Mouse (Mus musculus) lung, postnatal 25 days (tissue): ENCODE measurements around the gene Atn1.
A peak's percentile ranks its signal among the peaks of the same experiment; 100 is the strongest.

ENCODE experiments used
- DNase-seq: peaks from one replicate; pipeline ENCODE4 v3.0.0; 2022; ENCODE audit warnings: low spot score

The Atn1 gene

GRCm38 (mm10) chr6:124740211-124740887 lies 16.0 kb downstream of the Atn1 start:
- no peak for DNase-seq

DNA sequence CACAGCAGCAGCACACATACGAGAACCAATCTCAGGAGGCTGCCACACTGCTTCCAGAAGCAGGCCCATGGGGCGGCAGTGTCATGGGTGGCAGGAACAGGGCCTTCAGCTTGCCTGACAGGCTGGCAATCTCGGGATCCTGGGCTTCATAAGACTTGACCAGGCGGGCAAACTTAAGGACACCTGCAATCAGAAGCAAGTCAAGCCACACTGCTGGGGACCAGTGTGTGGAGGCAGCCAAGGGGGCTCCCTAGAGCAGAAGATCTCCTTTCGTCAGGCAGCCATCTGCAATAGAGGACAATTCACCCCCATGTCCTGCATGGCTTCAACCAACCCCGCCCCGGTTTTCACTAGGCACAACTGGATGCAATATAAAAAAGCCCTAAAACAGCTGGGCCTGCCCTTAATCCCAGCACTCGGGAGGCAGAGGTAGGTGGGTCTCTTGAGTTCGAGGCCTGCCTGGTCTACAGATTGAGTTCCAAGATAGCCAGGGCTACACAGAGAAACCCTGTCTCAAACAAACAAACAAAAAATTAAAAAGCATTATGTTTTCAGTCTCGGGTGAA lies 17.0 kb downstream of the Atn1 start:
- no peak for DNase-seq

DNA sequence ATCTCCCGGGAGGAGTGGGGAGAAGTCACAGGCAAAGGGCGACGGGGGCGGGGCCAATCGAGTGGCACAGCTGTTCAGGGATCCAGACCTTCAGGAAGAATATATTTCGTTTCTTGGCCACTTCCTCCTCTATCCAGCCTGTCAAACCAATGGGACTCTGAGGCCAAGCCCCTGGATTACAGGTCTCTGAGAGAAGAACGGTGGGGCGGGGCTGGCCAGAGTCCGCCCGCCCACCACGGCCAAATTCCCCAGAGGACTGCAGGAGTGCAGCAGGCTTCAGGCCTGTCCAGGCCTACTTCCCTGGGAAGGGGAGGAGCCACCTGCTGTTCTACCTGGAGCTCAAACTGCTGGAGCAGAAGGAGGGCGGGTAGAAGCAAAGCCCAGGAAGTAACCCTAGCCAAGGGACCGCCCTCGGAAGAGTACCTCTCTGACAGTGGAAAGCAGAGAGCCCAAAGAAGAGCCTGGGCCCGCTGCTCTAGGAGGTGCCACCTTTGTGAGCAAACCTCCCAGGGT lies 17.8 kb downstream of the Atn1 start, which contains the start of gene Ptpn6:
Gene Ptpn6 (minus strand): TSS at position 204 of the 513 bp plus-strand sequence.
- DNase-seq: peak; percentile 90

DNA sequence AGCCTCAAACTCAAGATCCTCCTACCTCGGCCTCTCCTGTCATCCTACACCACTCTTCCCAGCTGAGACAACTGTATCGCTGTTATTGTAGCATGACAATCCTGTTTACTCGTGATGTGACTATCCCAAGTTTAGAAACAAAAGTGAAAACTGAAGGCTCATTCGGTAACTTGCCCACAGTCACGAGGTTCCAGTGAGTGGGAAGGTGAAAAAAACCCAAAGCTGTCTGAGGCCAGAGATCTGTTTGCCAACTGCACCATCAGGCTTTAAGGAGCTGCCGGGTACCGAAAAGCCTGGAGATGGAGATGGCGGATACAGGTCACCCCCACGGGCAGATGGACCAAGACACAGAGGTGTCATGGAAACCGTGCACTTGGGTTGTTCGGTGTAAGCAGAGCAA lies 19.3 kb downstream of the Atn1 start:
- no peak for DNase-seq

- no peak for DNase-seq
Observed at GRCm38 (mm10) chr6:124734417-124734816, 21.9 kb downstream of the Atn1 start.

DNA sequence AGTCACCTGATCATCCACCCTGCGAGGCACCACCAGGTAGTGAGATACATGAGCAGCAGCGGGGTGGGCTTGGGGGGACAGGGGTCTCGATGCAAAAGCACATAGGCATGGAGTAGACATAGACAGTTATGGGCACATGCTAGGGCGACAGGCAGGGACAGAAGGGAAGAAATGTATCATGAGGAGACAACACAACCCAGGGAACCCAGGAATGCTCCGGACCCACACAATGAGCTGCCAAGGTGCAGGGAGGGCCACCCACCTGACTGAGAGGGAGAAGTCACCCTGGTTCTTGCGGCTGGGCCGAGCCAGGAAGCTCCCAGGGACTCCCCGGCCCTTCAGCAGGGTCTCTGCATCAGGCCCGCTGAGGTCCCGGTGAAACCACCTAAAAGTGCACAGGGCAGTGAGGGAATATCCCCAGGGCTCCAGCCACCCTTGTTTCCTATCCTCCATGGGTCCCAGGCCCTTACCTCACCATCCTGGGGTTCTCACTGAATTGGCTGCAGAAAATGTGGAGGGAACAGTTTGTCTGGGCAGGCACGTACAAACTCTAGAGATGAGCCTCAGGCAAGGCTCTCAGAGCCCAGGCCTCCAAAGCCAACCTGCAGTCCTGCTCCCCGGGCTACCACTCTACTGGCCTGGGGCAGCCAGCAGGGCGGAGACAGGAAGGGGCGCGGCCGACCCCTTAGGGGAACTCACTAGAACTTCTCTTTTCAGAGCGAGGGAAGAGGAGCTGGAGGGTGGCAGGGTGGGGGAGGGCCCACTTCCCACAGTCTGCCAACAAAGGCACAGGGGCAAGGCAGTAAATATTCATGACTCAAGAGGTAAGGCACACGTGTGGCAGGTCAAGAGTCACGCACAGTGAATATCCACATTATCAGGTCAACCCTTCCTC lies 23.6 kb downstream of the Atn1 start:
- peak; percentile 80 for DNase-seq

- no peak for DNase-seq
Observed at GRCm38 (mm10) chr6:124731038-124731437, 25.3 kb downstream of the Atn1 start.

DNA sequence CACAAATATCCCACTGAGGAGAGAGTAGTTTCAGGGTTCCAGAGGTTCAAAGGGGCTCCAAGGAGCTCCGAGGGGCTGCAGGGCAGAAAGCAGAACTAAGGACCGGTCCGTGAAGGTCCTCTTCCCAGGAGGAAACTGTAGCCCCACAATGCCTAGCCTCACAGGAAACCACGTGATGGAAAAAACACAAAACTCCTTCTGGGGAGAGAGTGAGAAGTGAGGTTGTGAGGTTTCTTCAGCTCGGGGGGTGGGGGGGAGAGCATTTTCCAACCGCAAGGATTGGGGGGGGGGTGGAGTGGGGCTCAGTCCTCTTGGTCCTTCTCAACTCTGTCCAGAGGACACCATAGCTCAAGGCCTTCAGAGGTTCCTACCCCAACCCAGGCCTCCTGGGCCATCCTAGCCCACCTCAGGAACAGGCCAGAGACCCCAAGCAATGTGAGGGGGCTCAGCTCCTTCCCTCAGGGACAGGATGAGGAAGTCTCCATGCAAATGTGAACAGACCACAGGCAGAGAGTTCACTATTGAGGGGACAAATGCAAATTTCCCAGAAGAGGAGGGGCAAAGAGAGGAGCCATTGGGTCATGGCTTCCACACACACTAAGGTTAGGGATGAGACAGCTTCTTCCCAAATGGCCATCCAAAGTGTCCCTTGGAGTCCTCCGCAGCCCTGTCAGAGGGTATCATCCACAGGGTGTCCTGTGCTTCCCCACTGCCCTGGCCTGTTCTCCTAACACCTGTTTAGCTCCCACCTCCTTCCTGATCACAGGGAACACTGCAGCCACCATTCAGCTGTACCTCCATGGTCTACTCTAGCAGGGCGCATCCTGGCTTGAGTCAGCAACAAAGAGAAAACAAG lies 26.2 kb downstream of the Atn1 start:
- DNase-seq: peak; percentile 67

DNA sequence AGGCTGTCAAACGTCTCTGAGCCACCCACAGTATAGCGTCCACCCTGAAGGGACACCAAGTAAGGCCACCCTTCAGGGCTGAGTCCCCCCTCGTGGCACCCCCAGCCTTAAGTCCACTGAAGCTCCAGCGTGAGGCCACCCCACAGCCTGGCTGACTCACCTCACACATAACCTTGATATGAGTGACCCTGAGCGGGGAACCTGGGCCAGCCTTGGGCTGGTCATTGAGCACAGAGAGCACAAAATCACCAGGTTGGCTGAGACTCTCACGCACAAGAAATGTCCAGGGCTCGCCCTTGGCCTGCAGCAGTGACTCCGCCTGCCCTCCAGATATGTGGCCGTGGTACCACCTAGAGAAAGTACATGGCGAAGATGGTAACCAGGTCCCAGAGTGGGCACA lies 27.7 kb downstream of the Atn1 start:
- no peak for DNase-seq

DNA sequence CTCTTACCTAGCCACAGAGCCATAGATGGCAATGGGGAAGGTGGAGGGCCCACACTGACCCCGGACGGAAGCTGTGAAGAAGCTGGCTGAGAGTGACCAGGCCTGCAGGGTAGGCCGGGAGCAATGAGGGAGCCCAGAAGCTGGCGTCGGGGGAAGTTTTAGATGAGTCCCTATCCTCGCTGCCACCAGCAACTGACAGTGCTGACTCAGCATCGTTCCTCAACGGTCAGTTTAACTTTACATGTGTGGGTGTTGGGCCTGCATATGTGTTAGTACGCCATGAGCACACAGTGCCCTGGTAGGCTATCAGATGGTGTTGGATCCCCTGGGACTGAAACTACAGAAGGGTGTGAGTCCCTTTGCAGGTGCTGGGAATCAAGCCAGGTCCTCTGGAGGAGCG lies 31.9 kb downstream of the Atn1 start:
- no peak for DNase-seq

GRCm38 (mm10) chr6:124723541-124723940 lies 32.8 kb downstream of the Atn1 start:
- peak; percentile 48 for DNase-seq

- DNase-seq: no peak
Observed at GRCm38 (mm10) chr6:124722876-124723473, 33.3 kb downstream of the Atn1 start.

DNA sequence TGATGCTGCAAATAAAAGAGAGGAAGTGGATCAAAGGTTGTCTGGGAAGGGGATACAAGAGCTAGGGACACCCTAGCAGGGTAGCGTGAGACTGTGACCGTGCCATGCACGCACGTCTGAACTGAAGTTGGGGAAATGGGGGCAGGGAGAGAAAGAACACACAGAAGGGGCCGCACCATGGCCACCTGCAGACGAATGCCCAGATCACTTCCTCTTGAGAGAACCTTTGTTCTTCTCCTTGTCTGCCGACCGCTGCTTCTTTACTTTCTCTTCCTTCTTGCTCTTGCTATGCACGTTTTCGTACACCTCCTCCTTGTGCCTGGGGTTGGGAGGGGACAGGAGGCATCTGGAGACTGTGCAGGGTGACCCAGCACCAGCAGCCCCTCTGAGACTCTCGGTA lies 35.4 kb downstream of the Atn1 start:
- DNase-seq: no peak

GRCm38 (mm10) chr6:124719354-124719978 lies 36.9 kb downstream of the Atn1 start:
- DNase-seq: no peak

- DNase-seq: peak; percentile 85
Observed at GRCm38 (mm10) chr6:124718703-124719102, 37.6 kb downstream of the Atn1 start.

DNA sequence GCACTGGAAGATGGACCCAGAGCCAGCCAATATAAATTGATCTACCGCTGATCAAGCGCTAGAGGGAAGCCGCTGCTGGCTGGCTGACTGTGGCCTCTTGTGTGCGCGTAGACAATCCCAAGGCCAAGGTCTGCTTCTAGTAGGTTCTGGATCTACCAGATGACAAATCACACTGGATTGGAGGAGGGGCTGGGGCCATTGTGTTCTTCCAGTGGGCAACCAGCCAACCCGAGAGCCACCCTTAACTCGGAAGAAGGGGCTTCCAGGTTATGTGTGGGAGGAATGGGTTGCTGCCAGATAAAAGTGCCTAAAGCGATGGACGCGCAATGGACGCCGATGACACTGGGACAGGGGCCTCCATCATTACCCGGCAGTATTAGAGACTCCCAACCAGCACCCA lies 38.4 kb downstream of the Atn1 start:
- no peak for DNase-seq

GRCm38 (mm10) chr6:124716864-124717490 lies 39.3 kb downstream of the Atn1 start:
- DNase-seq: peak; percentile 58

- no peak for DNase-seq
Observed at GRCm38 (mm10) chr6:124712918-124713317, 43.4 kb downstream of the Atn1 start.

DNA sequence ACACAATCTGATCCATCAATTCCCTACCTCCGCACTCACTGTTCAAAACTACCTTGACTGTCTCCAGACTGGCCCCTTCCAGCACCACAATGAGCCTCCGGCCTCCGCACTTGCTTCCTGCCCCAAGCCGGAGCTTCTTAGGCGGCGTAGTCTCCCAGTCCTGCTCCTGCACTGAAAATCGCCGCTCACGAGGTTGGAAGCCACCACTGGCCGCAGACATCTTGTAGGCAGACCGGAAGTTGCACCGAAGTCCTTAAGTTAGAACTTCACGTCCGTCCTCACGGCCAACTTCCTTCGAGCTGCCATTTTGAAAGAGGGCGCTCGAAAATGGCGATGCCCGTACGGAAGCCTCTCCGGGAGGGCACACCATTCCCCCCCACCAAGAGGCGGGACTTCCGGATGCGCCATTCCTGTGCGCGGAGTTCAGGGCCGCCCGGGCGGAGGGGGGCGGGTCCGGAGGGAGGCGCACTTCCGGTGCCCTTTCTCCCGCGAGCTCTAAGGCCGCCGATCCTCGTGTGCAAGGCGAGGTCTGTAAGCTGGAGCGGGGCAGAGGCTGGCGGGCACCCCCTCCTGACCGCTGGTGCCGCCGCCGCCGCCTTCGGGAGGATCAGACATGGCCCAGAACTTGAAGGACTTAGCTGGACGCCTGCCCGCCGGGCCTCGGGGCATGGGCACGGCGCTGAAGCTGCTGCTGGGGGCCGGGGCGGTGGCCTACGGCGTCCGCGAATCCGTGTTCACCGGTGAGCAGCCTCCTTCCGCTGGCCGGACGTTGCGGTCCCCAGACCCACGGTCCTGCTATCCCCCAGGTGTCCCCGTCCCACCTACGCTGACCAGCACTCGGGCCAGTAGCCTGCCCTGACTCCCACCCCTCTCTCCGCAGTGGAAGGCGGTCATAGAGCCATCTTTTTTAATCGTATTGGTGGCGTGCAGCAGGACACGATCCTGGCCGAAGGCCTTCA lies 44.2 kb downstream of the Atn1 start, which contains the start of the genes Emg1 and Phb2:
Gene Emg1 (minus strand): TSS at position 355 of the 959 bp plus-strand sequence.
Gene Phb2 (plus strand): TSS at position 513 of the 959 bp plus-strand sequence.
- DNase-seq: peak; percentile 99
